Mouse (Mus musculus): ENCODE results near the gene Tbx5. TPM values are rescaled to one million over a fixed set of nuclear protein-coding genes. Genes with fewer than 3 reads are reported as not detected.

The Tbx5 gene
- total and polyA plus RNA-seq, 2 experiments: not detected

DNA sequence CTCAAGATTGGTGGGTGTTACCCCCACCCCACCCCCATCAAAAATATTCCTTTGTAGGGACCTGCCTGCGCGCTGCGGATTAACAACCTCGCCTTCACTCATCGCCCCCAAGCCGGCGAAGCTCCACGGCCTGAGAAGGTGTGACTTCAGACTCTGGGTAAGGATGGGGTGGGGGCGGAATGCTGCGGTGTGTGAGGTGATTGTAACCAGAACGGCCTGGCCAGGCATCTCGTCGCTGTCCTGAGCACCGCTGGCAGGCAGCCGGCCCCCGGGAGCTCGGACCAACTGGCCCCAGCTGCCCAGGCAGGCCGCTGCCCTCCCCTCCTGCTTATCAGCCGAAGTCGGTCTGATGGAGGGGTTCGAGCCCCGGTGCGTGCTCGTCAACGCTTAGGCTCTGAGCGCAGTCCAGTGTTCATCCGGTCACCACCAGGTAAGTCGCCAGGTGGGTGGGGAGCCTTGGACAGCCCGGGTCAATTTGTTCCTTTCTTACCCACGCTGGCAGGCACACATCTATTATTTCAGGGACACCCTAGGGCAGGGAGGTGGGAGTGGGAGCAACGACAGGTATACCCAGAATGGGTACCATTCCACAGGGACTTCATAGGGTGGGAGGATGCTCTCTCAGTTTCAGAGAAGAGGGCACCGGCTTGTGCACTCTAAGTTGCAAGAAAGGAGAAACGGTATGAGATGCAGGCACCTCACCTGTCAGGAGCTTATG is 35.9 kb upstream of the Tbx5 start:
- Histone ChIP-seq H3K79me2 (ENCODE audit: control insufficient read depth, insufficient read depth, low read length) (no peaks in the 10 kb centered on the region), H3K36me3 (ENCODE audit: control insufficient read depth, insufficient read depth, low read length) (no peaks in the 10 kb centered on the region), H3K4me3 (ENCODE audit: insufficient read depth, low read depth, low read length) (no peak overlapping the region), H3K9ac (ENCODE audit: low read depth, low read length) (no peak overlapping the region), H3K4me1 (ENCODE audit: control insufficient read depth, insufficient read depth, low read length) (no peaks in the 10 kb centered on the region), H3K27me3 (ENCODE audit: control insufficient read depth, insufficient read depth, low read length) (peaks cover 21% of the 10 kb centered on the region), H3K27ac (replicated peaks; ENCODE audit: insufficient read depth, low read depth, low read length) (no peak overlapping the region)
- 3% methylated on average over 33 of the region's 33 CpGs for WGBS
- DNase-seq (ENCODE audit: extremely low read depth, low read depth, low spot score): no peak
- TF ChIP-seq CTCF (IDR thresholded peaks at IDR 0.05; ENCODE audit: low read depth, low read length): no peak
- no peak for TF ChIP-seq POLR2A (IDR thresholded peaks at IDR 0.05; ENCODE audit: extremely low read depth, insufficient read depth, low read length)

DNA sequence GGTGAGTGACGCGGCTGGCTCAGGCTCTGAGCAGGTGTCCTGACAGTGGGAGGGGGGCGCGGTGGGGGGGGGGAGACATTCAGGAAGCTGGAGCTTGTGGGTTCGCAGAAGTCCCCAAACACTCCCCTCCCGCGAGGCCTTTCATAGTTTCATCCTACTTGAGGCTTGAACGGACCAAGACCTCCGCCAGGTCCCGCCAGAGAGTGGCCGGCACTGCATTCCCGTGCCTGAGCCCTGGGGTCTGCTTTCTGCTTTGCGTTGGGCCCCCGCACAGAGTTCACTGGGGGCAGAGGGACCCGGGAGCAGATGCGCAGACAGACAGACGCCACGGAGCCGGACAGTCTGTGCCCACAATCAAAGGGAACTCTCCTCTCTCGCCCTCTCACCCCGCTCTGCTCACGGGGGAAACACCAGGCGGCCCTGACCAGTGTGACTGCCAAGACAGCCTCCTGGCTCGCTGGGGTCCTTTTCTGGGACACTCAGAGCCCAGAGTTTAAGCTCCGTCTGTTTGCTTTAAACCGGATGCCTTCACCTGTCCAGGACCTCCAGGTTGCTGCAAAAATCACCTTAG is 34.8 kb upstream of the Tbx5 start:
- H3K4me3 ChIP-seq (ENCODE audit: insufficient read depth, low read depth, low read length): no peak overlapping the region
- H3K36me3 ChIP-seq (ENCODE audit: control insufficient read depth, insufficient read depth, low read length): no peaks in the 10 kb centered on the region
- no peak overlapping the region for H3K27ac ChIP-seq (replicated peaks; ENCODE audit: insufficient read depth, low read depth, low read length)
- WGBS: 3% methylated on average over 26 of the region's 26 CpGs
- H3K4me1 ChIP-seq (ENCODE audit: control insufficient read depth, insufficient read depth, low read length): no peaks in the 10 kb centered on the region
- TF ChIP-seq CTCF (IDR thresholded peaks at IDR 0.05; ENCODE audit: low read depth, low read length): no peak
- TF ChIP-seq POLR2A (IDR thresholded peaks at IDR 0.05; ENCODE audit: extremely low read depth, insufficient read depth, low read length): no peak
- no peak for DNase-seq (ENCODE audit: extremely low read depth, low read depth, low spot score)
- no peak overlapping the region for H3K9ac ChIP-seq (ENCODE audit: low read depth, low read length)
- H3K27me3 ChIP-seq (ENCODE audit: control insufficient read depth, insufficient read depth, low read length): peaks cover 23% of the 10 kb centered on the region
- no peaks in the 10 kb centered on the region for H3K79me2 ChIP-seq (ENCODE audit: control insufficient read depth, insufficient read depth, low read length)

DNA sequence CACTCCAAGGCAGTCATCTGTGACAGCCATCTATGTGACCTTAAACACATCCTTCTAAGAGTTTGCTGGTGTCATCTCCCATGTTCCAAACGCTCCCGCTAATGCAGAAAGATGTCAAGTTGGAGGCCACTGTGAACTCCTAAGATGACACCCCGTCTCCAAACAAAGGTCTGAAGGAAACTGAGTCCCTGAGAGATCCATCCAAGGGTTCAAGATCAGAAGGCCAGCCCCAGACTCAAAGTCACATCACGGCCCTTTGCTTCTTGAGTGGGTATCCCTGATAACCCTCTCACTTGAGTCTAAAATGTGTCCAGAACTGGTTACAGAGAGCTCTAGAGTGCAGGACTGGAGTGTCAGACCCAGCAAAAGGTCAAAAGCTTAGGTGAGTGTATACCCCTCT is 34.2 kb upstream of the Tbx5 start:
- H3K36me3 ChIP-seq (ENCODE audit: control insufficient read depth, insufficient read depth, low read length): no peaks in the 10 kb centered on the region
- H3K4me3 ChIP-seq (ENCODE audit: insufficient read depth, low read depth, low read length): no peak overlapping the region
- no peaks in the 10 kb centered on the region for H3K79me2 ChIP-seq (ENCODE audit: control insufficient read depth, insufficient read depth, low read length)
- TF ChIP-seq POLR2A (IDR thresholded peaks at IDR 0.05; ENCODE audit: extremely low read depth, insufficient read depth, low read length) (no peak), CTCF (IDR thresholded peaks at IDR 0.05; ENCODE audit: low read depth, low read length) (no peak)
- WGBS: 12% methylated on average over 4 of the region's 4 CpGs
- H3K27me3 ChIP-seq (ENCODE audit: control insufficient read depth, insufficient read depth, low read length): peaks cover 23% of the 10 kb centered on the region
- H3K27ac ChIP-seq (replicated peaks; ENCODE audit: insufficient read depth, low read depth, low read length): no peak overlapping the region
- H3K9ac ChIP-seq (ENCODE audit: low read depth, low read length): no peak overlapping the region
- no peaks in the 10 kb centered on the region for H3K4me1 ChIP-seq (ENCODE audit: control insufficient read depth, insufficient read depth, low read length)
- DNase-seq (ENCODE audit: extremely low read depth, low read depth, low spot score): no peak

DNA sequence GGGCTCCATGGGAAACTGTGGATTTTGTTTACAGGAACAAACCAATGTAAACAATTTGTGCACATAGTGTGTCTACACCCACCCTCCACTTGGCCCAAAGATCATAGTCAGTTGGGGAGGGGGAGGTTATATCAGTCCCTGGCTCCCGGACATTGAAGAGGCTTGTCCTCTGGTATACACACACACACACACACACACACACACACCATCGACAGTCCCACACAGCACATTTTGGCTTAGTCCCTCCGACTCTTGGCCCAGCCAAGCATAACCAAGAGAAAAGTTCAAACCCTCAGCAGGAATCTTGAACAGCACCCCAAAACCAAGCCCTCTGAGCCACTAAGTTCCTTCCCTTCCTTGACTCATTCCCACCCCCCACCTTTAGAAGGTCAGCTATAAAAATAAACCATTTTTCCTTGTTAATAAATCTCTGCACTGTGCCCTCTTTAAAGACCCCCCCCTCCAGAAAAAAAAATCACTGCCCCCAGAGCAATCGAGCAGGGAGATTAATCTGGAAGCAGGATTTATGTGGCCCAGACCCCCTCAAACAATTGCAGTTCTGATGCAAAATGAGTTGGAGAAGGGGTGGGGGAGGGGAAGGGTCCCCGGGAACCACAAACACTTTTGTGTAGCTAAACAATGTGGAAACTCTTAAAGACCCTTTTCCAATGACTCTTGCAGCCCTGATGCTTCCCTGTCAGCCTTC is 33.6 kb upstream of the Tbx5 start:
- no peak overlapping the region for H3K4me3 ChIP-seq (ENCODE audit: insufficient read depth, low read depth, low read length)
- no peaks in the 10 kb centered on the region for H3K79me2 ChIP-seq (ENCODE audit: control insufficient read depth, insufficient read depth, low read length)
- H3K4me1 ChIP-seq (ENCODE audit: control insufficient read depth, insufficient read depth, low read length): no peaks in the 10 kb centered on the region
- no peaks in the 10 kb centered on the region for H3K36me3 ChIP-seq (ENCODE audit: control insufficient read depth, insufficient read depth, low read length)
- H3K9ac ChIP-seq (ENCODE audit: low read depth, low read length): no peak overlapping the region
- H3K27me3 ChIP-seq (ENCODE audit: control insufficient read depth, insufficient read depth, low read length): peaks cover 25% of the 10 kb centered on the region
- WGBS: 8% methylated on average over 5 of the region's 5 CpGs
- TF ChIP-seq CTCF (IDR thresholded peaks at IDR 0.05; ENCODE audit: low read depth, low read length): no peak
- no peak overlapping the region for H3K27ac ChIP-seq (replicated peaks; ENCODE audit: insufficient read depth, low read depth, low read length)
- no peak for DNase-seq (ENCODE audit: extremely low read depth, low read depth, low spot score)

DNA sequence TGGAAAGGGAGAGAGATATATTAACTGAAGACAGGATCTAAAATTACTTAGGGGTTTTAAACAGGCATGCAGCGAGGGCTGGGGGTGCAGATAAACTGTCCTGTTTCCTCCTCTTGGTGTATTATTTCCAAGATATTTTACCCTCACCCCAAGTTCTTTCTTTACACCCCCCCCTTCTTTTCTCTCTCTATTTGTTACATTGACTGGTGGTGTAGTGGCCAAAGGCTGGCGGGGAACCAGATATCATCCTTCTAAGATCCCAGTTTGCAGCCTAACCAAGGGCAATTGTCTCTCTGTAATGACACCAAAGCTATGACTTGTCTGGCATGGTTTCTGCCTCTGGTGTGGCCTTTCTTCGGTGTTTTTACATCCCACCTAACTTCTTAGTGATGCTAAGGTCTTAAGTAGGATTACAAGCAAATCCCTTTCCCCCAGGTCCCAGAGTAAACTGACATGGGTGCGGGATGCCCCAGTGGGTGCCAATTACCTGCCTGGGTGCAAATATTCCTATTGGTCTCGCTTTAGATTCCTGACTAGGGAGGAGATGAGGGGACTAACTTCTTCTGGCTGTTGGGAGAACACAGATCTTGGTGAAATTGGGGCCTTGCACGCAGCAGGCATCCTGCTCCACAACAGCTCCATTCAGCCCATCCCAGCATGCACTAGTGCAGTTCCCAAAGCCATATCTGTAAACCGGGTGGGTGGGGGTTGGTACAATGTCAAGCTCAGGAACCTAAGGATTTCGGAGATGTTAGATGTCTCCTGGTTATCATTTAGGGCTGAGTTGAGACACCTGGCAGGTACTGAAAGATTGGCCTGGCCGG is 32.8 kb upstream of the Tbx5 start:
- 10% methylated on average over 9 of the region's 9 CpGs for WGBS
- Histone ChIP-seq H3K4me1 (ENCODE audit: control insufficient read depth, insufficient read depth, low read length) (no peaks in the 10 kb centered on the region), H3K36me3 (ENCODE audit: control insufficient read depth, insufficient read depth, low read length) (no peaks in the 10 kb centered on the region), H3K9ac (ENCODE audit: low read depth, low read length) (no peak overlapping the region), H3K27ac (replicated peaks; ENCODE audit: insufficient read depth, low read depth, low read length) (no peak overlapping the region), H3K27me3 (ENCODE audit: control insufficient read depth, insufficient read depth, low read length) (peaks cover 26% of the 10 kb centered on the region), H3K4me3 (ENCODE audit: insufficient read depth, low read depth, low read length) (no peak overlapping the region), H3K79me2 (ENCODE audit: control insufficient read depth, insufficient read depth, low read length) (no peaks in the 10 kb centered on the region)
- DNase-seq (ENCODE audit: extremely low read depth, low read depth, low spot score): no peak
- no peak for TF ChIP-seq CTCF (IDR thresholded peaks at IDR 0.05; ENCODE audit: low read depth, low read length)
- no peak for TF ChIP-seq POLR2A (IDR thresholded peaks at IDR 0.05; ENCODE audit: extremely low read depth, insufficient read depth, low read length)
